Mouse (Mus musculus) limb, embryonic 11.5 days (tissue): ENCODE measurements around the gene Pold2. TPM values are rescaled to one million over a fixed set of nuclear protein-coding genes. Genes with fewer than 3 reads are reported as not detected.

Experiments used
- ATAC-seq: fragments of 200-750 bp; cut with Nextera tagmentation; 2 replicates; pipeline ENCODE4 v1.8.0; 2017; ENCODE audit warnings: low read depth; ENCODE audit not compliant: insufficient number of reproducible peaks, low FRiP score, low TSS enrichment
- DNase-seq: peaks from one replicate; pipeline ENCODE4 v3.0.0-alpha.2; 2015; ENCODE audit warnings: low spot score
- H3K27ac ChIP-seq: fragments of 300-500 bp; sonication (generic); replicated peaks from 2 replicates; pipeline ENCODE4 v1.5.1; 2014; ENCODE audit warnings: low read depth, mild to moderate bottlenecking, low read length
- H3K27me3 ChIP-seq: fragments of 300-500 bp; sonication (generic); 2 replicates; pipeline ENCODE4 v1.6.1; 2014; ENCODE audit warnings: mild to moderate bottlenecking, low read length, mixed read lengths; ENCODE audit not compliant: control insufficient read depth, insufficient read depth
- H3K36me3 ChIP-seq: fragments of 300-500 bp; sonication (generic); 2 replicates; pipeline ENCODE4 v1.6.1; 2014; ENCODE audit warnings: mild to moderate bottlenecking, low read length, moderate library complexity, mixed read lengths; ENCODE audit not compliant: control insufficient read depth, insufficient read depth
- H3K4me1 ChIP-seq: fragments of 300-500 bp; sonication (generic); 2 replicates; pipeline ENCODE4 v1.6.1; 2014; ENCODE audit warnings: low read length, mixed read lengths; ENCODE audit not compliant: control insufficient read depth, insufficient read depth
- H3K4me2 ChIP-seq: fragments of 300-500 bp; sonication (generic); 2 replicates; pipeline ENCODE4 v1.6.1; 2014; ENCODE audit warnings: low read depth, mild to moderate bottlenecking, moderate library complexity; ENCODE audit not compliant: severe bottlenecking
- H3K4me3 ChIP-seq: fragments of 300-500 bp; sonication (generic); 2 replicates; pipeline ENCODE4 v1.5.1; 2014; ENCODE audit warnings: low read depth, low read length
- H3K9ac ChIP-seq: fragments of 300-500 bp; sonication (generic); 2 replicates; pipeline ENCODE4 v1.6.1; 2014; ENCODE audit warnings: mild to moderate bottlenecking, low read length
- H3K9me3 ChIP-seq: fragments of 300-500 bp; sonication (generic); 2 replicates; pipeline ENCODE4 v1.6.1; 2016; ENCODE audit warnings: low read length; ENCODE audit not compliant: control insufficient read depth
- WGBS: fragments of 180-500 bp; shearing (Covaris S2); extraction: QIAGEN DNeasy Blood & Tissue Kit; methylation state at CpG from one replicate; pipeline ENCODE4 v1.1.7; 2014; 5-methylcytosine and 5-hydroxymethylcytosine counted together
- polyA plus RNA-seq: library from polyadenylated mRNA; unstranded; fragments of >200 nt; fragmentation: Nextera tagmentation; extraction: Ambion mirVana; gene quantifications from 2 replicates; pipeline ENCODE4 v1.2.1, GENCODE M21; 2014

Pold2 gene
- polyA plus RNA-seq, 1 experiment from 2014 or later: 111 TPM

GRCm38 (mm10) chr11:5850452-5850851, 27.6 kb downstream of the Pold2 start:
- Histone ChIP-seq H3K27me3 (no peaks in the 10 kb centered on the region), H3K9me3 (no peaks in the 10 kb centered on the region), H3K4me1 (no peaks in the 10 kb centered on the region), H3K9ac (no peak overlapping the region), H3K4me3 (no peak overlapping the region), H3K27ac (no peak overlapping the region), H3K36me3 (no peaks in the 10 kb centered on the region), H3K4me2 (no peak overlapping the region)
- ATAC-seq: no peak
- WGBS: 63% methylated on average over 5 of the region's 5 CpGs
- no peak for DNase-seq

- DNase-seq (no peak), ATAC-seq (no peak)
- Histone ChIP-seq H3K4me3 (no peak overlapping the region), H3K4me1 (no peaks in the 10 kb centered on the region), H3K4me2 (no peak overlapping the region), H3K27ac (no peak overlapping the region), H3K9ac (no peak overlapping the region), H3K27me3 (no peaks in the 10 kb centered on the region), H3K36me3 (no peaks in the 10 kb centered on the region), H3K9me3 (no peaks in the 10 kb centered on the region)
- 80% methylated on average over 2 of the region's 2 CpGs for WGBS
Measured at GRCm38 (mm10) chr11:5849316-5849715, 28.8 kb downstream of the Pold2 start.

GRCm38 (mm10) chr11:5848741-5849140, 29.4 kb downstream of the Pold2 start:
- Histone ChIP-seq H3K9me3 (no peaks in the 10 kb centered on the region), H3K4me2 (no peak overlapping the region), H3K4me1 (no peaks in the 10 kb centered on the region), H3K27me3 (no peaks in the 10 kb centered on the region), H3K9ac (no peak overlapping the region), H3K27ac (no peak overlapping the region), H3K4me3 (no peak overlapping the region), H3K36me3 (no peaks in the 10 kb centered on the region)
- ATAC-seq: no peak
- 65% methylated on average over 6 of the region's 6 CpGs for WGBS
- no peak for DNase-seq

- Histone ChIP-seq H3K27ac (no peak overlapping the region), H3K9me3 (no peaks in the 10 kb centered on the region), H3K4me1 (no peaks in the 10 kb centered on the region), H3K9ac (no peak overlapping the region), H3K4me2 (no peak overlapping the region), H3K27me3 (no peaks in the 10 kb centered on the region), H3K4me3 (no peak overlapping the region), H3K36me3 (no peaks in the 10 kb centered on the region)
- DNase-seq (no peak), ATAC-seq (no peak)
- 77% methylated on average over 7 of the region's 7 CpGs for WGBS
Measured at GRCm38 (mm10) chr11:5846639-5847345, 31.3 kb downstream of the Pold2 start.

GRCm38 (mm10) chr11:5843131-5843530, 35.0 kb downstream of the Pold2 start:
- ATAC-seq: no peak
- Histone ChIP-seq H3K4me1 (0 out of 2 replicates have a peak, but pooled peaks cover 3% of the 10 kb centered on the region), H3K27ac (no peak overlapping the region), H3K27me3 (no peaks in the 10 kb centered on the region), H3K9me3 (no peaks in the 10 kb centered on the region), H3K4me2 (no peak overlapping the region), H3K36me3 (no peaks in the 10 kb centered on the region), H3K9ac (no peak overlapping the region), H3K4me3 (no peak overlapping the region)
- 79% methylated on average over 3 of the region's 3 CpGs for WGBS
- DNase-seq: no peak

GRCm38 (mm10) chr11:5841751-5842150, 36.3 kb downstream of the Pold2 start:
- H3K9me3 ChIP-seq: no peaks in the 10 kb centered on the region
- H3K36me3 ChIP-seq: no peaks in the 10 kb centered on the region
- ATAC-seq: no peak
- no peak overlapping the region for H3K4me3 ChIP-seq
- 96% methylated on average over 2 of the region's 2 CpGs for WGBS
- H3K27ac ChIP-seq: no peak overlapping the region
- H3K9ac ChIP-seq: no peak overlapping the region
- 0 out of 2 replicates have a peak, but pooled peaks cover 3% of the 10 kb centered on the region for H3K4me1 ChIP-seq
- no peaks in the 10 kb centered on the region for H3K27me3 ChIP-seq
- H3K4me2 ChIP-seq: no peak overlapping the region
- no peak for DNase-seq

GRCm38 (mm10) chr11:5840346-5840745, 37.7 kb downstream of the Pold2 start:
- no peaks in the 10 kb centered on the region for H3K9me3 ChIP-seq
- H3K27me3 ChIP-seq: no peaks in the 10 kb centered on the region
- no peak for ATAC-seq
- no peak overlapping the region for H3K4me3 ChIP-seq
- no peak for DNase-seq
- no peak overlapping the region for H3K4me2 ChIP-seq
- H3K27ac ChIP-seq: no peak overlapping the region
- WGBS: 78% methylated on average over 7 of the region's 7 CpGs
- H3K36me3 ChIP-seq: no peaks in the 10 kb centered on the region
- H3K4me1 ChIP-seq: 0 out of 2 replicates have a peak, but pooled peaks cover 3% of the 10 kb centered on the region
- H3K9ac ChIP-seq: no peak overlapping the region

- Histone ChIP-seq H3K4me2 (peak within 1 kb of the TSS; percentile 66), H3K27me3 (no peaks in the 10 kb centered on the region), H3K9me3 (no peaks in the 10 kb centered on the region), H3K27ac (0 out of 2 replicates have a peak within 1 kb of the TSS, but pooled peaks have one; percentile 23), H3K4me3 (peak within 1 kb of the TSS; percentile 69), H3K9ac (peak within 1 kb of the TSS; percentile 74), H3K4me1 (0 out of 2 replicates have a peak, but pooled peaks cover 3% of the 10 kb centered on the region), H3K36me3 (no peaks in the 10 kb centered on the region)
- ATAC-seq: peak; percentile 93
- DNase-seq: peak; percentile 94
- 1% methylated on average over 63 of the region's 63 CpGs for WGBS
Measured at GRCm38 (mm10) chr11:5837251-5838246, 40.5 kb downstream of the Pold2 start, which contains the start of gene Polm. Gene Polm, minus strand, starts transcription at chr11:5838016.
